Comparison of ENCODE assay signal across 10 mouse cellular contexts in the genomic region with DNA sequence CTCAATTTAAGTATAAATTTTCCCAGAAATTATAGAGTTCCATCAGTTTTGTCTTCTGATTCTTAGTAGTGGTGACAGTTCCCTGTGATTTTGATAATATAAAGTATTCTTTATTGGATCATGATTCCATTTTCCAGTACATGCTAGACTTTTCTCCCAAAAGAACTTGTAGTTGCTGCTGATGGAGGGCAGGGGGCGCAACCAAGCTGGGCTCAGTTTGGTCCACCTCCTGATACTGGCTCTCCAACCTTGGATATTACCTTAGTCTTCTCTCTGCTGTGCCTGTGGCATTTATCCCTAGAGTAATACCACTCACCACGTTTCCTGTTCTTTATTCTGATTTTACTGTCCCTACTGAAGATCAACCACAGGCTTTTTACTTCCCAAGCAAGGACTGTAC. TPM values are rescaled to one million over a fixed set of nuclear protein-coding genes. Genes with fewer than 3 reads are reported as not detected.
DNase-seq lines count a peak whose midpoint lies in the region; ATAC-seq and TF ChIP-seq lines count a peak whose summit lies in the region.
"Had no signal": no experiment of that assay in that cellular context is flagged by ENCODE, and none has a peak within 500 bp of the region (broad histone marks: within the 10 kb centered on the region; RNA-seq: fewer than 3 reads in every experiment).

No protein-coding gene starts in this region.

- intact Hi-C loops in heart, postnatal 36 days (cut with DNase I), result loop anchor here (10.0 kb wide), 2 partner anchors 433 to 437 kb away; no protein-coding TSS in a partner anchor

- H3K9ac ChIP-seq in heart, postnatal 0 days (replicated peaks; ENCODE audit: low read depth, low read length), result no peak overlapping the region
- H3K9ac ChIP-seq: liver, embryonic 15.5 days had no signal

- peak; percentile 29; the same call in 1 of the 2 replicates for TF ChIP-seq CTCF in heart, postnatal 0 days (IDR thresholded peaks at IDR 0.05; ENCODE audit: low read depth)
- 0 out of 2 replicates have a peak, but pooled peaks have one; percentile 24 for TF ChIP-seq CTCF in cortical plate, adult 2 months (IDR thresholded peaks at IDR 0.05; ENCODE audit: extremely low read depth, insufficient read depth, low read length)

- no peaks in the 10 kb centered on the region for H3K9me3 ChIP-seq in heart, postnatal 0 days (replicated peaks; ENCODE audit: control insufficient read depth, low read length)
- H3K9me3 ChIP-seq: liver, embryonic 15.5 days had no signal

- TF ChIP-seq EP300 in heart, postnatal 0 days (IDR thresholded peaks at IDR 0.05; ENCODE audit: low read depth), result no peak

- no peak for ATAC-seq in heart, postnatal 0 days (ENCODE audit: insufficient read depth, low read depth)

- DNase-seq in heart, postnatal 0 days (ENCODE audit: low spot score), result no peak
- no peak for DNase-seq in heart, postnatal 36 days
- DNase-seq in thymus, postnatal 25 days, result peak; percentile 21
- no peak for DNase-seq in thymus, adult 18-20 months
- no peak for DNase-seq in frontal cortex, adult 2 months (ENCODE audit: extremely low spot score in 1 of 2, low spot score in 1 of 2)
- no peak for DNase-seq in layer of hippocampus, adult 9-11 months
- DNase-seq in right cerebral cortex, postnatal 4 days, result no peak

- H3K4me2 ChIP-seq in heart, postnatal 0 days (ENCODE audit: low read depth, low read length), result no peak overlapping the region
- H3K4me2 ChIP-seq: liver, embryonic 15.5 days had no signal

- no peaks in the 10 kb centered on the region for H3K36me3 ChIP-seq in heart, postnatal 0 days (replicated peaks; ENCODE audit: control insufficient read depth, insufficient read depth, low read length)
- H3K36me3 ChIP-seq: liver, embryonic 15.5 days had no signal

- no peak overlapping the region for H3K4me3 ChIP-seq in heart, postnatal 0 days (ENCODE audit: low read depth, low read length)
- H3K4me3 ChIP-seq in cortical plate, adult 2 months (ENCODE audit: insufficient read depth, low read length), result no peak overlapping the region
- H3K4me3 ChIP-seq: liver, embryonic 15.5 days; myocyte had no signal

- no peaks in the 10 kb centered on the region for H3K4me1 ChIP-seq in heart, postnatal 0 days (ENCODE audit: control insufficient read depth, insufficient read depth)
- no peaks in the 10 kb centered on the region for H3K4me1 ChIP-seq in cortical plate, adult 2 months (ENCODE audit: control insufficient read depth, insufficient read depth, low read length)

- TF ChIP-seq POLR2A in cortical plate, adult 2 months (IDR thresholded peaks at IDR 0.05; ENCODE audit: extremely low read depth, insufficient read depth, low read length), result no peak

- H3K27me3 ChIP-seq in heart, postnatal 0 days (ENCODE audit: control insufficient read depth, insufficient read depth, low read length), result no peaks in the 10 kb centered on the region
- H3K27me3 ChIP-seq: liver, embryonic 15.5 days had no signal

- WGBS in heart, postnatal 0 days, result 70% methylated on average over 2 of the region's 2 CpGs

- no peak overlapping the region for H3K27ac ChIP-seq in heart, postnatal 0 days (ENCODE audit: low read depth)
- no peak overlapping the region for H3K27ac ChIP-seq in cortical plate, adult 2 months (ENCODE audit: insufficient read depth, low read length)
- H3K27ac ChIP-seq: liver, embryonic 15.5 days had no signal

RNA-seq across cellular contexts. Expression of a gene that starts 6.0 kb away (rescaled TPM):
- total RNA-seq in heart, postnatal 0 days (2014; rRNA removed; ENCODE audit: low replicate concordance), result 10.9 and 23.2 TPM in 2 replicates
- polyA plus RNA-seq in heart, postnatal 0 days (2015; fragmentation: Nextera tagmentation; extraction: Ambion mirVana), result 17.5 and 17.8 TPM in 2 replicates
- total RNA-seq in heart, postnatal 36 days (2021), result 10 to 100 TPM; 15.0 to 15.2 TPM
- 17.1 and 17.9 TPM in 2 replicates for polyA plus RNA-seq in cortical plate, adult 2 months (2012; rRNA removed)
- polyA plus RNA-seq in frontal cortex, adult 2 months (2012; rRNA removed), result 17.1 and 18.6 TPM in 2 replicates
